Mouse (Mus musculus) midbrain, postnatal 0 days (tissue): ENCODE data around the gene Nudcd3. TPM values are rescaled to one million over a fixed set of nuclear protein-coding genes. Genes with fewer than 3 reads are reported as not detected.

Experiments
- ATAC-seq: fragments of 200-750 bp; cut with Nextera tagmentation; 2 replicates; pipeline ENCODE4 v1.8.0; 2017; ENCODE audit warnings: moderate number of reproducible peaks, mild to moderate bottlenecking, moderate TSS enrichment, moderate library complexity; ENCODE audit not compliant: low FRiP score
- DNase-seq: peaks from one replicate; pipeline ENCODE4 v3.0.0-alpha.2; 2015; ENCODE audit warnings: low spot score
- H3K27ac ChIP-seq: fragments of 300-500 bp; sonication (generic); 2 replicates; pipeline ENCODE4 v1.5.1; 2014; ENCODE audit warnings: low read depth, mild to moderate bottlenecking, low read length, mixed read lengths
- H3K27me3 ChIP-seq: fragments of 300-500 bp; sonication (generic); 2 replicates; pipeline ENCODE4 v1.6.1; 2014; ENCODE audit warnings: low read length, control low read depth, mixed read lengths; ENCODE audit not compliant: insufficient read depth
- H3K36me3 ChIP-seq: fragments of 300-500 bp; sonication (generic); 2 replicates; pipeline ENCODE4 v1.6.1; 2014; ENCODE audit warnings: low read length, control low read depth, mixed read lengths; ENCODE audit not compliant: insufficient read depth
- H3K4me1 ChIP-seq: fragments of 300-500 bp; sonication (generic); 2 replicates; pipeline ENCODE4 v1.6.1; 2014; ENCODE audit warnings: mild to moderate bottlenecking, control low read depth, antibody characterized with exemption, low read length, mixed read lengths; ENCODE audit not compliant: insufficient read depth
- H3K4me2 ChIP-seq: fragments of 300-500 bp; sonication (generic); 2 replicates; pipeline ENCODE4 v1.6.1; 2014; ENCODE audit warnings: low read depth, mild to moderate bottlenecking, low read length, mixed read lengths; ENCODE audit not compliant: poor library complexity, severe bottlenecking
- H3K4me3 ChIP-seq: fragments of 300-500 bp; sonication (generic); 2 replicates; pipeline ENCODE4 v1.5.1; 2014; ENCODE audit warnings: low read depth, mild to moderate bottlenecking, low read length, moderate library complexity
- H3K9ac ChIP-seq: fragments of 300-500 bp; sonication (generic); replicated peaks from 2 replicates; pipeline ENCODE4 v1.6.1; 2014; ENCODE audit warnings: mild to moderate bottlenecking, low read length, moderate library complexity, mixed read lengths; ENCODE audit not compliant: poor library complexity, severe bottlenecking
- H3K9me3 ChIP-seq: fragments of 300-500 bp; sonication (generic); 2 replicates; pipeline ENCODE4 v1.6.1; 2016; ENCODE audit warnings: low read length, control low read depth
- CTCF ChIP-seq: IDR thresholded peaks from 2 replicates; pipeline ENCODE4 v1.5.1; 2016; ENCODE audit warnings: antibody characterized with exemption, mild to moderate bottlenecking
- WGBS: fragments of 180-500 bp; shearing (Covaris S2); extraction: QIAGEN DNeasy Blood & Tissue Kit; methylation state at CpG from one replicate; pipeline ENCODE4 v1.1.7; 2014; 5-methylcytosine and 5-hydroxymethylcytosine counted together
- polyA plus RNA-seq: library from polyadenylated mRNA; unstranded; fragments of >200 nt; fragmentation: Nextera tagmentation; extraction: Ambion mirVana; gene quantifications from 2 replicates; pipeline ENCODE4 v1.2.1, GENCODE M21; 2015
- total RNA-seq: library from RNA; depleted of rRNA; stranded (reverse); fragments of >200 nt; gene quantifications from 2 replicates; pipeline ENCODE4 v1.2.3, GENCODE M21; 2014; rRNA removed

Gene Nudcd3
- total RNA-seq (68.1 and 69.5 TPM in 2 replicates), polyA plus RNA-seq (70.7 and 75.6 TPM in 2 replicates)

DNA sequence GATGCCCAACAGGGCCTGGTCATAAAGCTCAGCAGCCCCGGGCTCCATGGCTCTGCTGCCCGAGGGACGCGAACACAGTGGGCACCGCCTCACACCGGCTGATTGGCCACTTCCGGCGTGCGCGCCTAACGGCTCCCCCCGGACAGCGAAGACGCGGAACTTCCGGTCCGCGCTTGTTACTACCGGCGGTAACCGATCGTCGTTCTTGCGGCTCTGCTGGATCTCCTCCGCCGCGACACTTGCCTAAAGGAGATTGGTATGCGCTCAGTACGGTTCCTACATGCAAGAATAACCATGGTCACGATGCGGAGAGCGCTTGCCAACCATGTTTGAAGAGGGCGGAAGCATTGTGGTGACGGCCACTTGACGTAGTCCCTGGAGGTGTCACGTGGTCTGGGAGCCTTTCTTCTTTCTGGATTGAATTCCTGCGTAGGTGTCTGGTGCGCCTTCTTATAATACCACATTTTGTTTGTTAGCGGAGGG is at the start of gene Nudcd3:
Gene Nudcd3, minus strand, starts transcription at position 329 of the 483 bp plus-strand sequence.
- no peak for TF ChIP-seq CTCF

DNA sequence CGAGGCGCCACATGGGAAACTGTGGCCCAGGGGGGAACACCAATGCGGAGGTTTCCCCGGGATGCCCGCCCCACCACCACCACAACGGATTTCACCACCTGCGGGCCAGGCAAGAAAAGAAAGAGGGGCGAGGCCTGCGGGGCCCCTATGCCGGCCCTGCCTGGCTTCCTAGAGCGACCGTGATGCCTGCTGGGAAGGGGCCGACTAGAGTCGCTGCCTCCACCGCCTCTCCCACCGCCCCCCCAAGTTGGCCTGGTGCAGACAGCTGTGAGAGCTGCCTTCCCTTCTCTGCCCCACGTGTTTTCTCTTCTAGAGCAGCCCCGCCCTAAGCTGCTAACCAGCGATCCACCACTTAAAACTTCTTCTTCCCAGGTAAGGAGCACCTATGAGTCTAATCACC is 44.5 kb upstream of the Nudcd3 start:
- H3K27me3 ChIP-seq = no peaks in the 10 kb centered on the region
- ATAC-seq (no peak), DNase-seq (no peak)
- TF ChIP-seq CTCF = no peak
- no peak overlapping the region for H3K4me2 ChIP-seq
- H3K36me3 ChIP-seq = no peaks in the 10 kb centered on the region
- H3K4me3 ChIP-seq = no peak overlapping the region
- WGBS = 45% methylated on average over 19 of the region's 19 CpGs
- H3K27ac ChIP-seq = no peak overlapping the region
- no peaks in the 10 kb centered on the region for H3K4me1 ChIP-seq
- H3K9ac ChIP-seq = no peak overlapping the region
- no peaks in the 10 kb centered on the region for H3K9me3 ChIP-seq

More for the DNA sequence above, at the start of gene Nudcd3:
- Histone ChIP-seq H3K4me2 (peak within 1 kb of the TSS; percentile 73), H3K27ac (peak within 1 kb of the TSS; percentile 90), H3K9me3 (no peaks in the 10 kb centered on the region), H3K27me3 (no peaks in the 10 kb centered on the region; the same call in 1 of the 2 replicates), H3K9ac (peak within 1 kb of the TSS; percentile 90), H3K4me1 (0 out of 2 replicates have a peak, but pooled peaks cover 8% of the 10 kb centered on the region), H3K36me3 (no peaks in the 10 kb centered on the region), H3K4me3 (peak within 1 kb of the TSS; percentile 95)
- under 1% methylated on average over 39 of the region's 39 CpGs for WGBS
- ATAC-seq (peak; percentile 97), DNase-seq (peak; percentile 94)

DNA sequence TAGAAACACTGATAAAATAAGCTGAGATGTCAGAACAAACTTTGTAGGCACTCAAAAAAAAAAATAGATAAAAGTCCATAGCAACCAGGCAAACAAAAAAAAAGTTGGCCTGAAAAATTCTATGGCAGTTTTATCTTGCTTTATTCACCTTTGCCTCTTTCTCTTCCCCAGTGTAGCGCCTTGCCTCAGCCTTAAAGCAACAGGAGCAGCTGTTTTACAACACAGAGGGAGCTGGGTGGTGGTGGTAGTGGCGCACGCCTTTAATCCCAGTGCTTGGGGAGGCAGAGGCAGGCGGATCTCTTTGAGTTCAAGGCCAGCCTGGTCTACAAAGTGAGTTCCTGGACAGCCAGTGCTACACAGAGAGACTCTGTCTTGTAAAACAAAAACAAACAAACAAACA is 32.8 kb upstream of the Nudcd3 start:
- Histone ChIP-seq H3K4me2 (no peak overlapping the region), H3K36me3 (no peaks in the 10 kb centered on the region), H3K4me1 (no peaks in the 10 kb centered on the region), H3K4me3 (no peak overlapping the region), H3K27me3 (no peaks in the 10 kb centered on the region), H3K9me3 (no peaks in the 10 kb centered on the region), H3K27ac (no peak overlapping the region), H3K9ac (no peak overlapping the region)
- no peak for TF ChIP-seq CTCF
- ATAC-seq = no peak
- WGBS = 84% methylated on average over 4 of the region's 4 CpGs
- no peak for DNase-seq

DNA sequence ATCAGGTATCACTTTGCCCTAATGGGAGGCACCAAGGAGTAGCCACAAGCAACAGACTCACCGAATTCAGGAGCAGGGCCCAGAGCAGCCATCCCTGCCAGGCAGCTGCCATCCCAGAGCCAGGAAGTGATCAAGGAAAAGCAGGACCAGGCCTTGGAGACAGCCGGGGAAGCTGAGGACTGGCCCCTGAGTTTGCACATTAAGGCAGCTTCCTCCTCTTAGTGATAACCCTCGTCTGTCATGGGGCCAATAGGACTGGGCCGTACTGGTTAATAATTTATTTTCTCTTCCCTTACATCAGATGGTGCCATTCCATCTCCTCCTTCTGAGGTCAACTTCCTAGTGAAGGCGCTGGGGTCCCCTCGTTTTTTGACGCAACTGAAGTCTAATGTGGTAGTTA is 29.8 kb upstream of the Nudcd3 start, which contains the start of gene Npc1l1:
Gene Npc1l1, minus strand, starts transcription at position 132 of the 400 bp plus-strand sequence.
- H3K9me3 ChIP-seq = no peaks in the 10 kb centered on the region
- H3K4me2 ChIP-seq = no peak within 1 kb of the TSS
- DNase-seq (no peak), ATAC-seq (no peak)
- 92% methylated on average over 7 of the region's 7 CpGs for WGBS
- H3K27ac ChIP-seq = no peak within 1 kb of the TSS
- TF ChIP-seq CTCF = no peak
- no peak within 1 kb of the TSS for H3K4me3 ChIP-seq
- no peaks in the 10 kb centered on the region for H3K36me3 ChIP-seq
- H3K4me1 ChIP-seq = no peaks in the 10 kb centered on the region
- H3K27me3 ChIP-seq = no peaks in the 10 kb centered on the region
- H3K9ac ChIP-seq = no peak within 1 kb of the TSS

DNA sequence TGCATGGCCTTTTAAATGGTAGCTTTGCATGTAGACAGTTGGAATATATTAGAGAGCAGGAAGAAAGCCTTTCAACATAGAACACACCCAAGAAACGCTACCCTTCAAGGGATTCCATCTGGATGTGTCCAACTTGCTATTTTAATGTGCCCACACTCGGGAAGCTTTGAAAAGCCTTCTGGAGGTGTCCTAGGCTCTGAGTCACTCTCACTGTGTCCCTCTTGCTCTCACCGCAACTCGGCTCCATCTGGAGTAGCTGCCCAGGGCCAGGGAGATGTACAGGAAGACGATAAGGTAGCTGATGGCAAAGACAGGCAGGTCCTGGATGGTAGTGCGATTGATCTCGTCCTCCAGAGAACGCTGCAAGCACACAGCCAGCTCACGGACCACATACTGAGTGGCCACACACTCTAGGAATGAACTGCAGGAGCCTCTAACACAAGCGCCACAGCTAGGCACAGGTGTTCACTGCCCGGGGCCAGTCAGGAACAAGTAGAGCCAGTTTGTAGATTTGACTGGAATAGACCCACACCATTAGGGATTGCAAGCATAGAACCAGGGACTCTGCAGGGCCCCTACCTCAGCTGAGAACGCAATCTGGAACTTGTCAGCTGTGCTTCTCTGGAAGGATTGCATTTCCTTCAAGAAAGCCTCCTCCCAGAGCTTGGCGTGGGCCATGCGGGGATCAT is 24.5 kb upstream of the Nudcd3 start:
- ATAC-seq = no peak
- no peak overlapping the region for H3K27ac ChIP-seq
- no peak for TF ChIP-seq CTCF
- whole genome bisulfite sequencing = 81% methylated on average over 14 of the region's 14 CpGs
- DNase-seq = no peak
- H3K27me3 ChIP-seq = no peaks in the 10 kb centered on the region
- H3K9me3 ChIP-seq = no peaks in the 10 kb centered on the region
- no peak overlapping the region for H3K9ac ChIP-seq
- H3K4me3 ChIP-seq = no peak overlapping the region
- H3K36me3 ChIP-seq = no peaks in the 10 kb centered on the region
- H3K4me2 ChIP-seq = no peak overlapping the region
- no peaks in the 10 kb centered on the region for H3K4me1 ChIP-seq

DNA sequence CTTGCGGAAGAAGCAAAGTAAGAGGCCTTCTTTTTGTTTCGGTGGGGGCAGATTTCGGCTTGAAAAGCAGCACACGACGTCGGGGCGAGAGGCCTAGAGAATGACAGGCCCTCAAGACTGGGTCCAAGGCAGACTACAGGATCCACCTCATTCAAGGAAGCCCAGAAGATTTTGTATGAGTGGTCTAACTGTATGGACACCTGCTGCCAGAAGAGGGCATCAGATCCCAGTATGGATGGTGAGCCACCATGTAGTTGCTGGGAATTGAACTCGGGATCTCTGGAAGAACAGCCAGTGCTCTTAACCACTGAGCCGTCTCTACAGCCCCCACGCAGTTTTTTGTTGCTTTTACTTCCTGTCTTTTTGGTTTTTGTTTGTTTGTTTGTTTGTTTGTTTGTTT is 22.0 kb upstream of the Nudcd3 start:
- Histone ChIP-seq H3K27me3 (no peaks in the 10 kb centered on the region), H3K9me3 (no peaks in the 10 kb centered on the region), H3K36me3 (no peaks in the 10 kb centered on the region), H3K27ac (no peak overlapping the region), H3K9ac (no peak overlapping the region), H3K4me1 (no peaks in the 10 kb centered on the region), H3K4me2 (no peak overlapping the region), H3K4me3 (no peak overlapping the region)
- no peak for TF ChIP-seq CTCF
- DNase-seq = no peak
- WGBS = 95% methylated on average over 10 of the region's 10 CpGs
- no peak for ATAC-seq
